Mouse (Mus musculus) retina, postnatal 1 day (tissue): ENCODE data around the gene Vmn1r35.
"Not testable (repeated sequence)": the region's sequence is repeated elsewhere in the genome, so short reads cannot be mapped to it uniquely, and the experiment has no call there.

Source experiments
- DNase-seq: peaks from one replicate; pipeline ENCODE4 v3.0.0-alpha.2; 2012

Vmn1r35 gene

DNA sequence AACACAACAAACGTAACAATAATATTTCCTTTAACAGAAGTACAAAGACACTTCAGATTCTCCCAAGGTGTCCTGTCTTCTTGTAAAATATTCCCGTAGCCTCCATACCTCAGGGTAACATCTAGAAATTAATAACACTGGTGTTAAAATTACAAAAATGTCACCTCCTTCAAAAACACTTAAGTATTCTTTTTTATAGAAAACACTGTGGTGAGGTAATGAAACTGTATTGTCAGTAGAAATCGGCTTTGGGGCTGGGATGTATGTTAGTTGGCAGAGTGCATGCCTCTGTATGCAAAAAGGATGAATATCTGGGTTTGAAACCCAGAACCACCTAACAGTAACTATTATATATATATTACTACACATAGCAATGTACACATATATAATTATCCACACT lies at the start of gene Vmn1r35:
Gene Vmn1r35 (minus strand): TSS at position 101 of the 400 bp plus-strand sequence.
- no peak for DNase-seq

DNA sequence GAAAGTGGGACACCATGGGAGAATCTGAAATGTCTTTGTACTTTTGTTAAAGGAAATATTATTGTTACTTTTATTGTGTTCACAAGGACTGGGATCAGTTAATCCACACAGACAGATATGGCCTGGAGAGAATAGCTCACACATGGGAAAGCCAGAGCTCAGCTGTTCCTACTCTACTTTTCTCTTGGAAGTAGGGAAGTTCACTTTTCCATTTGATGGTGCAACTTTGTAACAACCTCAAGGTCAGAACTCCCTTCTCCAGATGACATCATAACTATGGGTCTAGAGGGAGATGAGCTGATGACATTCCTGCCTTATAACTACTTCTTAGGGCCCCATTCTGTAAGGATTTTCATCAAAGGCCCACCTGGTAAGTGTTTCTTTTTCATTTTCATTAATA lies 43.4 kb upstream of the Vmn1r35 start, which contains the start of gene Vmn1r37:
Gene Vmn1r37 (plus strand): TSS at position 301 of the 400 bp plus-strand sequence.
- not testable (repeated sequence) for DNase-seq

DNA sequence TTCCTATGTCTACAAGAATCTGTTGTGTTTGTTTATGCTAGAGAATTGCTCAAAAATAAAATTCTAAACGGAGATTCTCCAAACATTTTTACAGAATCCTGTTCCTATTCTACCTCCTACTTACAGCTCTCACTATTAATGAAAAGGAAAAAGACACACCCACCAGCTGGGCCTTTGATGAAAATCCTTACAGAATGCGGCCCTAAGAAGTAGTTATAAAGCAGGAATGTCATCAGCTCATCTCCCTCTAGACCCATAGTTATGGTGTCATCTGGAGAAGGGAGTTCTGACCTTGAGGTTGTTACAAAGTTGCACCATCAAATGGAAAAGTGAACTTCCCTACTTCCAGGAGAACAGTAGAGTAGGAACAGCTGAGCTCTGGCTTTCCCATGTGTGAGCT lies 33.4 kb upstream of the Vmn1r35 start, which contains the start of gene Vmn1r36:
Gene Vmn1r36 (minus strand): TSS at position 101 of the 400 bp plus-strand sequence.
- DNase-seq, result not testable (repeated sequence)

DNA sequence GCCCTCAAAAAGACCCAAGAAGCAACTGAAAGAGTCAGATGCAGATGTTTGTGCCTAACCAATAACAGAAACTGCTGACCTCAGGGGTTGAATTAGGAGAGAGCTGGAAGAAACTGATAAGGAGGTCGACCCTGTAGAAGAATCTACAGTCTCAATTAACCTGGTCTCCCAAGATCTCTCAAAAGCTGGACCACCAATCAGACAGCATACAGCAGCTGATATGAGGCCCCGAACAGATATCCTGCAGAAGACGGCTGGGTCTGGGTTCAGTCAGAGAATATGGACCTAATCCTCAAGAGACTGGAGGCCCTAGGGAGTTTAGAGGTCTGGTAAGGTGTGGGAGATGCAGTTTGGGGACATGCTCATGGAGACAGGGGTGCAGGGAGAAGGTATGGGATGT lies 28.1 kb upstream of the Vmn1r35 start:
- DNase-seq, result no peak

DNA sequence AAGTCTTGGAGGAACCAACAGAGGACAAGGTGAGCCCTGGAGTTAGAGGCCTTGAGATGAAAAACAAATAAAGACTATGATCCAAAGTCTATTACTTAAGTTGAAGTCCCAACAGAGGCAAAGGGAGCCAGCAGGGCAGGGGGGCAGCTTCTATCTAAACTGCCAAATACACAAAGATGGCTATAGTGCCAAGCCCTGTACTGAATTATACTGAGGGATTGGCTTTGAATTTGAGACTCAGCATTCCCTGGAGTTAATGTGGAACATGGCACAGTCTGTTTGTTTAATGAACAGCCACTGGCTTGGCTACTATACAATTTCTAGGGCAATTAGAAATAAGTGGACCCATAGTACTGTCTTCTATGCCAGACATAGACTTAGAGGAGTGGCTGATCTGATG lies 23.2 kb upstream of the Vmn1r35 start:
- no peak for DNase-seq

DNA sequence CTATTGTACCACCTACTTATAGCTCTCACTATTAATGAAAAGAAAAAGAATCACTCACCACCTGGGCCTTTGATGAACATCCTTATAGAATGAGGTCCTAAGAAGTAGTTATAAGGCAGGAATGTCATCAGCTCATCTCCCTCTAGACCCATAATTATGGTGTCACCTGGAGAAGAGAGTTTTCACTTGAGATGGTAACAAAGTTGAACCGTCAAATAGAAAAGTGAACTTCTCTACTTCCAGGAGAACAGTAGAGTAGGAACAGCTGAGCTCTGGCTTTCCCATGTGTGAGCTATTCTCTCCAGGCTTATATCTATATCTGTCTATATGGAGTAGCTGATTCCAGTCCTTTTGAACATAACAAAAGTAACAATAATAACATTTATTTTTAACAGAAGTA lies 41.9 kb downstream of the Vmn1r35 start, which contains the start of gene Vmn1r34:
Gene Vmn1r34 (minus strand): TSS at position 101 of the 400 bp plus-strand sequence.
- no peak for DNase-seq
